8 mouse cellular contexts compared by ENCODE assay signal in genomic region chr6:30734988-30735727, GRCm38 (mm10). TPM values are rescaled to one million over a fixed set of nuclear protein-coding genes. Genes with fewer than 3 reads are reported as not detected.
DNase-seq lines count a peak whose midpoint lies in the region; ATAC-seq and TF ChIP-seq lines count a peak whose summit lies in the region.

No protein-coding gene starts in this region.

- peaks cover 32% of the 10 kb centered on the region for H3K4me1 ChIP-seq in lung, embryonic 15.5 days
- no peaks in the 10 kb centered on the region for H3K4me1 ChIP-seq in lung, adult 2 months (ENCODE audit: control insufficient read depth, insufficient read depth, low read length)
- H3K4me1 ChIP-seq in forebrain, embryonic 16.5 days (replicated peaks; ENCODE audit: control insufficient read depth, insufficient read depth, low read length): peaks cover 6% of the 10 kb centered on the region
- H3K4me1 ChIP-seq in limb, embryonic 12.5 days (replicated peaks): peaks cover 23% of the 10 kb centered on the region
- H3K4me1 ChIP-seq in stomach, embryonic 14.5 days (ENCODE audit: control insufficient read depth, insufficient read depth, low read length): peaks cover 6% of the 10 kb centered on the region

- no peaks in the 10 kb centered on the region; the same call in 1 of the 2 replicates for H3K36me3 ChIP-seq in lung, embryonic 15.5 days
- no peaks in the 10 kb centered on the region for H3K36me3 ChIP-seq in forebrain, embryonic 16.5 days (ENCODE audit: control insufficient read depth, insufficient read depth)
- H3K36me3 ChIP-seq in limb, embryonic 12.5 days: peaks cover 16% of the 10 kb centered on the region
- H3K36me3 ChIP-seq in stomach, embryonic 14.5 days (ENCODE audit: control insufficient read depth, insufficient read depth, low read length): no peaks in the 10 kb centered on the region

- WGBS in lung, embryonic 15.5 days: 49% methylated on average over 22 of the region's 22 CpGs
- 50% methylated on average over 22 of the region's 22 CpGs for WGBS in lung, adult 2 months
- WGBS in forebrain, embryonic 16.5 days: 49% methylated on average over 22 of the region's 22 CpGs
- WGBS in limb, embryonic 12.5 days: 56% methylated on average over 22 of the region's 22 CpGs
- 54% methylated on average over 22 of the region's 22 CpGs for WGBS in stomach, embryonic 14.5 days

- H3K27me3 ChIP-seq in lung, embryonic 15.5 days: no peaks in the 10 kb centered on the region
- H3K27me3 ChIP-seq in forebrain, embryonic 16.5 days (replicated peaks; ENCODE audit: control insufficient read depth, insufficient read depth, low read length): no peaks in the 10 kb centered on the region
- no peaks in the 10 kb centered on the region for H3K27me3 ChIP-seq in limb, embryonic 12.5 days
- no peaks in the 10 kb centered on the region for H3K27me3 ChIP-seq in stomach, embryonic 14.5 days (ENCODE audit: control insufficient read depth, insufficient read depth, low read length)

- peaks cover 32% of the 10 kb centered on the region for H3K9me3 ChIP-seq in lung, embryonic 15.5 days
- peaks cover 31% of the 10 kb centered on the region for H3K9me3 ChIP-seq in forebrain, embryonic 16.5 days (ENCODE audit: control insufficient read depth, low read length)
- H3K9me3 ChIP-seq in limb, embryonic 12.5 days: peaks cover 65% of the 10 kb centered on the region
- peaks cover 46% of the 10 kb centered on the region for H3K9me3 ChIP-seq in stomach, embryonic 14.5 days (ENCODE audit: control insufficient read depth, low read depth, low read length)

- peak overlapping the region; percentile 77 for H3K27ac ChIP-seq in lung, embryonic 15.5 days
- H3K27ac ChIP-seq in forebrain, embryonic 16.5 days (ENCODE audit: low read length): peak overlapping the region; percentile 78
- H3K27ac ChIP-seq in limb, embryonic 12.5 days: peak overlapping the region; percentile 95
- peak overlapping the region; percentile 84 for H3K27ac ChIP-seq in stomach, embryonic 14.5 days (ENCODE audit: low read length)

- ATAC-seq in lung, embryonic 15.5 days (ENCODE audit: borderline replicate concordance, extremely low read depth, low FRiP score, low TSS enrichment): no peak
- ATAC-seq in forebrain, embryonic 16.5 days: no peak
- no peak for ATAC-seq in limb, embryonic 12.5 days (ENCODE audit: insufficient number of reproducible peaks, insufficient read depth, low FRiP score, low TSS enrichment, low read depth)
- ATAC-seq in stomach, embryonic 14.5 days (ENCODE audit: insufficient number of reproducible peaks, insufficient read depth, low FRiP score, low read depth): no peak

- H3K4me3 ChIP-seq in lung, embryonic 15.5 days: peak overlapping the region; percentile 1; the same call in 1 of the 2 replicates
- H3K4me3 ChIP-seq in lung, adult 2 months (replicated peaks; ENCODE audit: extremely low read depth, low read depth, low read length): no peak overlapping the region
- H3K4me3 ChIP-seq in forebrain, embryonic 16.5 days (replicated peaks; ENCODE audit: low read length): peak overlapping the region; percentile 2
- peak overlapping the region; percentile 23 for H3K4me3 ChIP-seq in limb, embryonic 12.5 days (replicated peaks)
- H3K4me3 ChIP-seq in stomach, embryonic 14.5 days (ENCODE audit: low read depth, low read length): peak overlapping the region; percentile 11; the same call in 1 of the 2 replicates

- TF ChIP-seq POLR2A in lung, adult 2 months (IDR thresholded peaks at IDR 0.05; ENCODE audit: borderline replicate concordance, extremely low read depth, low read depth, low read length): no peak

- no peak for TF ChIP-seq CTCF in lung, adult 2 months (IDR thresholded peaks at IDR 0.05; ENCODE audit: insufficient read depth, low read length)

- peak overlapping the region; percentile 65 for H3K4me2 ChIP-seq in lung, embryonic 15.5 days
- H3K4me2 ChIP-seq in forebrain, embryonic 16.5 days (ENCODE audit: low read length): peak overlapping the region; percentile 42
- peak overlapping the region; percentile 66 for H3K4me2 ChIP-seq in limb, embryonic 12.5 days
- peak overlapping the region; percentile 32 for H3K4me2 ChIP-seq in stomach, embryonic 14.5 days (replicated peaks; ENCODE audit: low read depth, low read length)

- DNase-seq in lung, adult 2 months: no peak
- DNase-seq in cerebellum, adult 8-10 months: no peak
- no peak for DNase-seq in urinary bladder, postnatal 10 days (ENCODE audit: low spot score)
- no peak for DNase-seq in spleen, postnatal 14 days (ENCODE audit: low spot score in 2 of 2)

- peak overlapping the region; percentile 8; the same call in 1 of the 2 replicates for H3K9ac ChIP-seq in lung, embryonic 15.5 days
- H3K9ac ChIP-seq in forebrain, embryonic 16.5 days (replicated peaks; ENCODE audit: low read depth, low read length): peak overlapping the region; percentile 14; the same call in 1 of the 2 replicates
- peak overlapping the region; percentile 60 for H3K9ac ChIP-seq in limb, embryonic 12.5 days (replicated peaks)
- 0 out of 2 replicates have a peak overlapping the region, but pooled peaks have one; percentile 0 for H3K9ac ChIP-seq in stomach, embryonic 14.5 days (replicated peaks; ENCODE audit: low read depth, low read length)

RNA-seq across cellular contexts. Expression of gene Mest, which starts 11.8 kb away (rescaled TPM):
- polyA plus RNA-seq in lung, embryonic 15.5 days (2015; fragmentation: Nextera tagmentation; extraction: Ambion mirVana): 1,436 and 1,497 TPM in 2 replicates
- polyA plus RNA-seq in lung, adult 2 months (2012; rRNA removed): 108 and 160 TPM in 2 replicates
- 283 and 328 TPM in 2 replicates for polyA plus RNA-seq in forebrain, embryonic 16.5 days (2015; fragmentation: Nextera tagmentation; extraction: Ambion mirVana)
- polyA plus RNA-seq in limb, embryonic 12.5 days (2016; fragmentation: Nextera tagmentation; extraction: Ambion mirVana): 1,412 and 1,630 TPM in 2 replicates
- 1,146 and 1,247 TPM in 2 replicates for polyA plus RNA-seq in stomach, embryonic 14.5 days (2014; fragmentation: Nextera tagmentation; extraction: Ambion mirVana)

RNA-seq across cellular contexts. Expression of gene Cep41, which starts 41.6 kb away (rescaled TPM):
- 12.1 and 13.0 TPM in 2 replicates for polyA plus RNA-seq in lung, embryonic 15.5 days (2015; fragmentation: Nextera tagmentation; extraction: Ambion mirVana)
- polyA plus RNA-seq in lung, adult 2 months (2012; rRNA removed): 3.7 and 4.6 TPM in 2 replicates
- polyA plus RNA-seq in forebrain, embryonic 16.5 days (2015; fragmentation: Nextera tagmentation; extraction: Ambion mirVana): 15.2 and 15.3 TPM in 2 replicates
- 51.1 and 53.5 TPM in 2 replicates for polyA plus RNA-seq in limb, embryonic 12.5 days (2016; fragmentation: Nextera tagmentation; extraction: Ambion mirVana)
- 10.8 and 12.9 TPM in 2 replicates for polyA plus RNA-seq in stomach, embryonic 14.5 days (2014; fragmentation: Nextera tagmentation; extraction: Ambion mirVana)

Comparison
In these comparisons a context has a peak if more than half of its experiments do, and no peak if none do; other contexts are left out.
1. H3K9ac ChIP-seq: peak in every context shown above with its lines; median percentile 60 in limb, embryonic 12.5 days; 14 in forebrain, embryonic 16.5 days; 8 in lung, embryonic 15.5 days; 0 in stomach, embryonic 14.5 days.